Mouse (Mus musculus) heart, postnatal 0 days (tissue): Measurements from ENCODE around the gene Panx3. TPM values are rescaled to one million over a fixed set of nuclear protein-coding genes. Genes with fewer than 3 reads are reported as not detected.

Source experiments
- ATAC-seq: fragments of 200-750 bp; cut with Nextera tagmentation; 2 replicates; pipeline ENCODE4 v1.8.0; 2017; ENCODE audit warnings: low read depth, moderate number of reproducible peaks, moderate library complexity; ENCODE audit not compliant: insufficient read depth
- DNase-seq: peaks from one replicate; pipeline ENCODE4 v3.0.0-alpha.2; 2016; ENCODE audit warnings: low spot score
- H3K27ac ChIP-seq: fragments of 300-500 bp; sonication (generic); 2 replicates; pipeline ENCODE4 v1.5.1; 2014; ENCODE audit warnings: low read depth, mild to moderate bottlenecking
- H3K27me3 ChIP-seq: fragments of 300-500 bp; sonication (generic); 2 replicates; pipeline ENCODE4 v1.6.1; 2014; ENCODE audit warnings: low read length, mixed read lengths; ENCODE audit not compliant: control insufficient read depth, insufficient read depth
- H3K36me3 ChIP-seq: fragments of 300-500 bp; sonication (generic); replicated peaks from 2 replicates; pipeline ENCODE4 v1.6.1; 2014; ENCODE audit warnings: low read length, mixed read lengths; ENCODE audit not compliant: control insufficient read depth, insufficient read depth
- H3K4me1 ChIP-seq: fragments of 300-500 bp; sonication (generic); 2 replicates; pipeline ENCODE4 v1.6.1; 2014; ENCODE audit warnings: antibody characterized with exemption; ENCODE audit not compliant: control insufficient read depth, insufficient read depth
- H3K4me2 ChIP-seq: fragments of 300-500 bp; sonication (generic); 2 replicates; pipeline ENCODE4 v1.6.1; 2014; ENCODE audit warnings: low read depth, mild to moderate bottlenecking, low read length, moderate library complexity
- H3K4me3 ChIP-seq: fragments of 300-500 bp; sonication (generic); 2 replicates; pipeline ENCODE4 v1.5.1; 2014; ENCODE audit warnings: low read depth, low read length
- H3K9ac ChIP-seq: fragments of 300-500 bp; sonication (generic); replicated peaks from 2 replicates; pipeline ENCODE4 v1.6.1; 2014; ENCODE audit warnings: low read depth, low read length, mixed read lengths
- H3K9me3 ChIP-seq: fragments of 300-500 bp; sonication (generic); replicated peaks from 2 replicates; pipeline ENCODE4 v1.6.1; 2016; ENCODE audit warnings: low read length; ENCODE audit not compliant: control insufficient read depth
- CTCF ChIP-seq: IDR thresholded peaks from 2 replicates; pipeline ENCODE4 v1.5.1; 2016; ENCODE audit warnings: antibody characterized with exemption, control low read depth, low read depth
- EP300 ChIP-seq: IDR thresholded peaks from 2 replicates; pipeline ENCODE4 v1.6.1; 2016; ENCODE audit warnings: antibody characterized with exemption, low read depth
- WGBS: fragments of 180-500 bp; shearing (Covaris S2); extraction: QIAGEN DNeasy Blood & Tissue Kit; methylation state at CpG from one replicate; pipeline ENCODE4 v1.1.7; 2014; 5-methylcytosine and 5-hydroxymethylcytosine counted together
- polyA plus RNA-seq: library from polyadenylated mRNA; unstranded; fragments of >200 nt; fragmentation: Nextera tagmentation; extraction: Ambion mirVana; gene quantifications from 2 replicates; pipeline ENCODE4 v1.2.1, GENCODE M21; 2015
- total RNA-seq: library from RNA; depleted of rRNA; stranded (reverse); fragments of >200 nt; gene quantifications from 2 replicates; pipeline ENCODE4 v1.2.3, GENCODE M21; 2014; ENCODE audit warnings: low replicate concordance

Panx3 gene
- total and polyA plus RNA-seq, 2 experiments from 2014 or later, result not detected

DNA sequence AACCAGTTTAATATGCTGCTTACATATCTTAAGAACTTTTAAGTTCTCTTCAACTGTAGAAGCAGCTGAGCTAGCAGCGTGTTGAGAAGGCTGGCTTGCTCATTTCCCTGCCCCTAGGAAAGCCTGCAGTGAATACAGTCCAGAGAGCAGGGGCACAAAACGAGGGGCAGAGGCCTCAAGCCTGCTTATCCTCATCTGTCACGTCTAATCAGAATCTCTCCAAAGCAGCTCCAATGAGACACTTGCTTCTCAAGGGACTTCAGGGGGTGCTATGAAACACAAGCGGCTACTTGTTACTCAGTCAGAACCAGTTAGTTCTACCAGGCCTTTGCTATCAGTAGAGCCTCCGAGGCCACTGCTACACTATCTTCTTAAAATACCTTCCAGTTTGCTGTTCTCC is 15.2 kb downstream of the Panx3 start:
- Histone ChIP-seq H3K4me2 (no peak overlapping the region), H3K9ac (no peak overlapping the region), H3K4me1 (peaks cover 6% of the 10 kb centered on the region; the same call in 1 of the 2 replicates), H3K4me3 (no peak overlapping the region), H3K36me3 (peaks cover 57% of the 10 kb centered on the region), H3K27me3 (no peaks in the 10 kb centered on the region), H3K9me3 (no peaks in the 10 kb centered on the region), H3K27ac (no peak overlapping the region)
- ATAC-seq, result no peak
- no peak for DNase-seq
- TF ChIP-seq CTCF (no peak), EP300 (no peak)
- 37% methylated on average over 5 of the region's 5 CpGs for WGBS

GRCm38 (mm10) chr9:37650639-37651038 is 18.4 kb downstream of the Panx3 start:
- no peaks in the 10 kb centered on the region for H3K4me1 ChIP-seq
- H3K4me2 ChIP-seq, result no peak overlapping the region
- TF ChIP-seq CTCF, result no peak
- no peak for TF ChIP-seq EP300
- H3K9ac ChIP-seq, result no peak overlapping the region
- 89% methylated on average over 5 of the region's 5 CpGs for WGBS
- no peaks in the 10 kb centered on the region for H3K27me3 ChIP-seq
- ATAC-seq (no peak), DNase-seq (no peak)
- H3K36me3 ChIP-seq, result peaks cover 73% of the 10 kb centered on the region
- no peak overlapping the region for H3K4me3 ChIP-seq
- H3K9me3 ChIP-seq, result no peaks in the 10 kb centered on the region
- no peak overlapping the region for H3K27ac ChIP-seq

DNA sequence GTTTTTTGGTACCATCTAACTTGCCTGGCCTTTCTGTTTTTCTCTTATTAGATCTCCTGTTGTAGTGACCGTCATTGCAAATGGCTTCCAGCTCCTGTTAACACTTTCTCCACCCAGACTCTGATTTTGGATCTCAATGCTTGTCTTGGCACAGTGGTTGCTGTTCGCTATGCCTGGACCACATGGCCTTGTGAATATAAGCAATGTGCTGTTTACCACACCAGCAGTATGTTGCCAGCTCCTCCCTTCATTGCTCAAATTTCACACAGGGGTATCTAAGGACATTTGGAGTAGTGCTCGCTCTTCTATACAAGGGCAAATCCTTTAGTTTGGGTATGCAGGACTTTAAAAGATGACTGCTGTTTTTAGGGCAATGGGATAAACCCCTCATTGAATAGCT is 22.8 kb downstream of the Panx3 start:
- no peak overlapping the region for H3K27ac ChIP-seq
- no peak overlapping the region for H3K9ac ChIP-seq
- no peaks in the 10 kb centered on the region for H3K9me3 ChIP-seq
- H3K27me3 ChIP-seq, result no peaks in the 10 kb centered on the region
- no peaks in the 10 kb centered on the region for H3K4me1 ChIP-seq
- DNase-seq, result no peak
- WGBS, result 63% methylated on average over 3 of the region's 3 CpGs
- no peak overlapping the region for H3K4me2 ChIP-seq
- no peak for ATAC-seq
- TF ChIP-seq CTCF, result no peak
- TF ChIP-seq EP300, result no peak
- no peak overlapping the region for H3K4me3 ChIP-seq
- peaks cover 40% of the 10 kb centered on the region for H3K36me3 ChIP-seq

GRCm38 (mm10) chr9:37638721-37639120 is 30.3 kb downstream of the Panx3 start:
- Histone ChIP-seq H3K4me1 (no peaks in the 10 kb centered on the region), H3K4me2 (no peak overlapping the region), H3K9ac (no peak overlapping the region), H3K4me3 (no peak overlapping the region), H3K27ac (no peak overlapping the region), H3K36me3 (no peaks in the 10 kb centered on the region), H3K9me3 (no peaks in the 10 kb centered on the region), H3K27me3 (no peaks in the 10 kb centered on the region)
- DNase-seq, result no peak
- ATAC-seq, result no peak
- WGBS, result 73% methylated on average over 3 of the region's 3 CpGs
- TF ChIP-seq EP300 (no peak), CTCF (no peak)

DNA sequence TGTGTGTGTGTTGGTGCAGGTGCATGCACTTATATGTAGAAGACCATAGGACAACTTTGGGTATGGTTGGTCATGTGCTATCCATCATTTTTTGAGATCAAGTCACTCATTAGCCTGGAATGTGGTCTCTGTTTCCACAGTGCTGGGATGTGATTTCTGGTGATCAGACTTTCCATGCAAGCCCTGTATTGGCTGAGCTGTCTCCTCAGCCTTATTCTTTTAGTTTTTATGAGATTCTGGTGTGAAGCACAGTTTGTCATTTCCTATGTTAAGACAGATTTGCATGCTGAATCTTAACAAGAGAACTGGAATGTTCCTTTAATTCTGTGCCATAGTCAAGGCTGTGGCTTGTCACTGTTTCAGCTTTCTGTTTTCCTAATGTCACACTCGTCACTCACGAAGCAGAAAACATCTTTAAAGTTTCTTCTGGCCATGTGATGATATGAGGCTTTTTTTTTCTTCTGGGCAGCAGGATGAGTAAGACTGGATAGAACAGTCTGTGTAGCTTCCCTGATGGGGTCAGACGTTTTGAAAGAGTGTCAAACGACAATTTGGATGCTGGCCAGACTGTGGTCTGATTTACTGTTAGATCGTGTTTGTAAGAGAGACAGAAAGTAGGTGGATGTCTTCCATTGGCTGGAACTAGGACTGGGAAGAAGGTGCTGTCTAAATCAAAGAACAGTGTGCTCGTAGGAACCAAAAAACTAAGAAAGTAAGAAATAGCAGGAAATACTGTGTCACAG is 32.1 kb downstream of the Panx3 start:
- Histone ChIP-seq H3K27me3 (no peaks in the 10 kb centered on the region), H3K4me1 (no peaks in the 10 kb centered on the region), H3K27ac (no peak overlapping the region), H3K36me3 (no peaks in the 10 kb centered on the region), H3K4me2 (no peak overlapping the region), H3K9ac (no peak overlapping the region), H3K9me3 (no peaks in the 10 kb centered on the region), H3K4me3 (no peak overlapping the region)
- ATAC-seq, result no peak
- DNase-seq, result no peak
- WGBS, result 33% methylated on average over 6 of the region's 6 CpGs
- no peak for TF ChIP-seq CTCF
- TF ChIP-seq EP300, result no peak

DNA sequence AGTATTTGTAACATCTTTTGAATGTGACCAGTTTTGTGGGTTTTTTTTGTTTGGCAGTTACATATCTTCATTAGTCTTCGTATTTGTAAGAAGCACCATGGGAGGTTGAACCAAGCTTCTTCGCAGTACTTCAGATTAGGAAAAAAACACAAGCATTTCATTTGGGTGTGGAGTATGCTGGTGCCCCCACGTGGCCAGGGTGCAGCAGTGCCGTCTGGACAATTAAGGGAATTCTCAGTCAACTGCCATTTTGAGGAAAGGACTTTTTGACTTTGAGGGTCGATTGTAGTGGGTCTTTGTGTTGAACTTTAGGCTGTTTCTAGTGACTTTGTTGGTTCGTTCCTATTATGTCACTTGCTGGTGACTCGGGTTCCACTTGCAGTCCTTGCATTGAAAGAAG is 32.7 kb downstream of the Panx3 start:
- WGBS, result 11% methylated on average over 7 of the region's 7 CpGs
- Histone ChIP-seq H3K36me3 (no peaks in the 10 kb centered on the region), H3K4me2 (no peak overlapping the region), H3K4me3 (no peak overlapping the region), H3K27ac (no peak overlapping the region), H3K9ac (no peak overlapping the region), H3K4me1 (no peaks in the 10 kb centered on the region), H3K9me3 (no peaks in the 10 kb centered on the region), H3K27me3 (no peaks in the 10 kb centered on the region)
- TF ChIP-seq EP300, result no peak
- peak; percentile 77 for TF ChIP-seq CTCF
- ATAC-seq (no peak), DNase-seq (peak; percentile 32)
